Mouse (Mus musculus) heart, postnatal 0 days (tissue): ENCODE measurements around the gene Arhgef25.

ENCODE experiments used
- CTCF ChIP-seq: IDR thresholded peaks from 2 replicates; pipeline ENCODE4 v1.5.1; 2016; ENCODE audit warnings: antibody characterized with exemption, control low read depth, low read depth
- EP300 ChIP-seq: IDR thresholded peaks from 2 replicates; pipeline ENCODE4 v1.6.1; 2016; ENCODE audit warnings: antibody characterized with exemption, low read depth

DNA sequence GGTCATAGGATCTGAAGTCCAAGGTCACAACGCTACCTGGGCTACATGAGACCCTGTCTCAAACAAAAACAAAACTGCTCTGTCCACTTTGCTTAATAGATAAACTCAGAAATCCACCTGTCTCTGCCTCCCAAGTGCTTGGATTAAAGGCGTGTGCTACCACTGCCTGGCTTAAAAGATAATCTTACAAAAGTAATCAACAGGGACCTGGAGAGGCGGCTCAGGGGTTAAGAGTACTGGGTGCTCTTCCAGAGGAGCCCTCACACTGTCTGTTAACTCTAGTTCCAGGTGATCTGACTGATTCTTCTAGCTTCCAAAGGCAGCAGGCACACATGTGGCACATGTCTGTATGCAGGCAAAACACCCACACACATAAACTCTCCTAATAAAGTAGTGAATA lies 13.2 kb upstream of the Arhgef25 start:
- TF ChIP-seq CTCF: no peak
- TF ChIP-seq EP300: no peak
